Mouse (Mus musculus): ENCODE data around the gene En1.

DNA sequence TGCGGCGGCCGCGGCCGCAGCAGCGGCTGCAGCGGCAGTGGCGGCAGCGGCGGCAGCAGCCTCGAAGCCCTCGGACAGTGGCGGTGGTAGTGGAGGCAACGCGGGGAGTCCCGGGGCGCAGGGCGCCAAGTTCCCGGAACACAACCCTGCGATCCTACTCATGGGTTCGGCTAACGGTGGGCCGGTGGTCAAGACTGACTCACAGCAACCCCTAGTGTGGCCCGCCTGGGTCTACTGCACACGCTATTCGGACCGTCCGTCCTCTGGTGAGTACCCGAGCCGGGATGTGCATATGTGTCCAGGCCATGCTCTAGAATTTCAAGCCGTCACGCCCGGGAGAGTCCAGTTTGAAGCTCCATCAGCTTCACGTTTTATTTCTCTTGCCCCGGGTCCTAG is 1.4 kb downstream of the En1 start:
- no peak for TF ChIP-seq EP300 (IDR thresholded peaks at IDR 0.05; ENCODE audit: low read depth)
- TF ChIP-seq CTCF (IDR thresholded peaks at IDR 0.05; ENCODE audit: low read depth): no peak

Measured in liver, embryonic 14.5 days (tissue).